8 mouse cellular contexts compared by ENCODE assay signal in genomic region chr4:127076875-127077548, GRCm38 (mm10). TPM values are rescaled to one million over a fixed set of nuclear protein-coding genes. Genes with fewer than 3 reads are reported as not detected.
DNase-seq lines count a peak whose midpoint lies in the region; ATAC-seq lines count a peak whose summit lies in the region.

Zmym6 (plus strand) TSS chr4:127077383.

- peak within 1 kb of the TSS; percentile 54 for H3K4me3 ChIP-seq in heart, embryonic 12.5 days
- peak within 1 kb of the TSS; percentile 62 for H3K4me3 ChIP-seq in kidney, embryonic 16.5 days (ENCODE audit: low read length)

- under 1% methylated on average over 46 of the region's 46 CpGs for WGBS in heart, embryonic 12.5 days
- WGBS in kidney, embryonic 16.5 days = under 1% methylated on average over 46 of the region's 46 CpGs

- H3K4me1 ChIP-seq in heart, embryonic 12.5 days (replicated peaks) = peaks cover 4% of the 10 kb centered on the region
- peaks cover 6% of the 10 kb centered on the region; the same call in 1 of the 2 replicates for H3K4me1 ChIP-seq in kidney, embryonic 16.5 days (ENCODE audit: insufficient read depth, low read length)

- H3K27me3 ChIP-seq in heart, embryonic 12.5 days (replicated peaks) = no peaks in the 10 kb centered on the region
- H3K27me3 ChIP-seq in kidney, embryonic 16.5 days (ENCODE audit: insufficient read depth, low read length) = no peaks in the 10 kb centered on the region

- no peaks in the 10 kb centered on the region for H3K36me3 ChIP-seq in heart, embryonic 12.5 days
- no peaks in the 10 kb centered on the region for H3K36me3 ChIP-seq in kidney, embryonic 16.5 days (ENCODE audit: insufficient read depth, low read length)

- H3K27ac ChIP-seq in heart, embryonic 12.5 days (ENCODE audit: poor library complexity, severe bottlenecking) = peak within 1 kb of the TSS; percentile 72
- peak within 1 kb of the TSS; percentile 89 for H3K27ac ChIP-seq in kidney, embryonic 16.5 days (ENCODE audit: low read length)

- peak within 1 kb of the TSS; percentile 64 for H3K9ac ChIP-seq in heart, embryonic 12.5 days
- H3K9ac ChIP-seq in kidney, embryonic 16.5 days (replicated peaks; ENCODE audit: low read length) = peak within 1 kb of the TSS; percentile 77

- peak within 1 kb of the TSS; percentile 77 for H3K4me2 ChIP-seq in heart, embryonic 12.5 days
- peak within 1 kb of the TSS; percentile 62 for H3K4me2 ChIP-seq in kidney, embryonic 16.5 days (replicated peaks; ENCODE audit: low read depth, low read length)

- DNase-seq in CD4-positive, CD25-positive, alpha-beta regulatory T cell, adult 2 months (ENCODE audit: low read depth, low spot score) = peak; percentile 96
- DNase-seq in c-Kit-negative CD71-positive TER-119-positive erythroid progenitor cells, embryonic 14.5 days (ENCODE audit: low read depth, low spot score) = peak; percentile 74
- DNase-seq in fat pad, adult 2 months (ENCODE audit: extremely low read depth, low read depth, low spot score) = peak; percentile 46
- peak; percentile 93 for DNase-seq in liver
- DNase-seq in monocyte, adult 2 months (ENCODE audit: low read depth in 1 of 2, low spot score in 2 of 2) = peak; percentile 89 to 94
- peak; percentile 93 to 94 for DNase-seq in spleen, postnatal 36 days (ENCODE audit: low spot score in 2 of 2)

- H3K9me3 ChIP-seq in heart, embryonic 12.5 days (replicated peaks) = 0 out of 2 replicates have a peak, but pooled peaks cover 2% of the 10 kb centered on the region
- H3K9me3 ChIP-seq in kidney, embryonic 16.5 days (ENCODE audit: low read length) = no peaks in the 10 kb centered on the region; the same call in 1 of the 2 replicates

- peak; percentile 98 for ATAC-seq in heart, embryonic 12.5 days (ENCODE audit: insufficient number of reproducible peaks, low FRiP score)
- ATAC-seq in kidney, embryonic 16.5 days (ENCODE audit: low FRiP score, low TSS enrichment) = peak; percentile 96

RNA-seq across cellular contexts. Expression of gene Zmym6, which starts in this region (rescaled TPM):
- 15.9 and 17.8 TPM in 2 replicates for polyA plus RNA-seq in heart, embryonic 12.5 days (2016; fragmentation: Nextera tagmentation; extraction: Ambion mirVana)
- polyA plus RNA-seq in kidney, embryonic 16.5 days (2015; fragmentation: Nextera tagmentation; extraction: Ambion mirVana) = 22.2 and 22.9 TPM in 2 replicates

Comparison
In these comparisons a context has a peak if more than half of its experiments do, and no peak if none do; other contexts are left out.
1. Peak in every context shown above with its lines: DNase-seq, ATAC-seq, H3K4me3 ChIP-seq and H3K27ac ChIP-seq.
2. DNase-seq: peak in every context shown above with its lines; median percentile 96 in CD4-positive, CD25-positive, alpha-beta regulatory T cell, adult 2 months; 94 in spleen, postnatal 36 days; 93 in liver; 92 in monocyte, adult 2 months; 74 in c-Kit-negative CD71-positive TER-119-positive erythroid progenitor cells, embryonic 14.5 days; 46 in fat pad, adult 2 months.